Mouse (Mus musculus) kidney, postnatal 0 days (tissue): Measurements from ENCODE around the gene Cpeb1. TPM values are rescaled to one million over a fixed set of nuclear protein-coding genes. Genes with fewer than 3 reads are reported as not detected.

Source experiments
- ATAC-seq: fragments of 200-750 bp; cut with Nextera tagmentation; replicated peaks from 2 replicates; pipeline ENCODE4 v1.8.0; 2017; ENCODE audit warnings: low read depth, moderate number of reproducible peaks, moderate TSS enrichment, moderate library complexity; ENCODE audit not compliant: low FRiP score
- DNase-seq: peaks from one replicate; pipeline ENCODE4 v3.0.0-alpha.2; 2016; ENCODE audit warnings: low spot score
- H3K27ac ChIP-seq: fragments of 300-500 bp; sonication (generic); 2 replicates; pipeline ENCODE4 v1.5.1; 2014; ENCODE audit warnings: mild to moderate bottlenecking
- H3K27me3 ChIP-seq: fragments of 300-500 bp; sonication (generic); 2 replicates; pipeline ENCODE4 v1.6.1; 2014; ENCODE audit warnings: low read length, mixed read lengths; ENCODE audit not compliant: insufficient read depth
- H3K36me3 ChIP-seq: fragments of 300-500 bp; sonication (generic); 2 replicates; pipeline ENCODE4 v1.6.1; 2014; ENCODE audit warnings: low read length, mixed read lengths; ENCODE audit not compliant: insufficient read depth
- H3K4me1 ChIP-seq: fragments of 300-500 bp; sonication (generic); replicated peaks from 2 replicates; pipeline ENCODE4 v1.6.1; 2014; ENCODE audit warnings: antibody characterized with exemption, low read length, mixed read lengths; ENCODE audit not compliant: insufficient read depth
- H3K4me2 ChIP-seq: fragments of 300-500 bp; sonication (generic); 2 replicates; pipeline ENCODE4 v1.6.1; 2014; ENCODE audit warnings: mild to moderate bottlenecking, low read length, moderate library complexity, mixed read lengths
- H3K4me3 ChIP-seq: fragments of 300-500 bp; sonication (generic); replicated peaks from 2 replicates; pipeline ENCODE4 v1.5.1; 2014; ENCODE audit warnings: low read depth, low read length
- H3K9ac ChIP-seq: fragments of 300-500 bp; sonication (generic); 2 replicates; pipeline ENCODE4 v1.6.1; 2014; ENCODE audit warnings: low read depth, low read length
- H3K9me3 ChIP-seq: fragments of 300-500 bp; sonication (generic); replicated peaks from 2 replicates; pipeline ENCODE4 v1.6.1; 2016; ENCODE audit warnings: low read length, inconsistent platforms, mixed read lengths
- CTCF ChIP-seq: IDR thresholded peaks from 2 replicates; pipeline ENCODE4 v1.5.1; 2016; ENCODE audit warnings: antibody characterized with exemption, low read depth, mild to moderate bottlenecking, moderate library complexity
- WGBS: fragments of 180-500 bp; shearing (Covaris S2); extraction: QIAGEN DNeasy Blood & Tissue Kit; methylation state at CpG from one replicate; pipeline ENCODE4 v1.1.7; 2014; 5-methylcytosine and 5-hydroxymethylcytosine counted together
- polyA plus RNA-seq: library from polyadenylated mRNA; unstranded; fragments of >200 nt; fragmentation: Nextera tagmentation; extraction: Ambion mirVana; gene quantifications from 2 replicates; pipeline ENCODE4 v1.2.1, GENCODE M21; 2015

Gene Cpeb1
- polyA plus RNA-seq, 1 experiment from 2014 or later = 0.39 TPM

DNA sequence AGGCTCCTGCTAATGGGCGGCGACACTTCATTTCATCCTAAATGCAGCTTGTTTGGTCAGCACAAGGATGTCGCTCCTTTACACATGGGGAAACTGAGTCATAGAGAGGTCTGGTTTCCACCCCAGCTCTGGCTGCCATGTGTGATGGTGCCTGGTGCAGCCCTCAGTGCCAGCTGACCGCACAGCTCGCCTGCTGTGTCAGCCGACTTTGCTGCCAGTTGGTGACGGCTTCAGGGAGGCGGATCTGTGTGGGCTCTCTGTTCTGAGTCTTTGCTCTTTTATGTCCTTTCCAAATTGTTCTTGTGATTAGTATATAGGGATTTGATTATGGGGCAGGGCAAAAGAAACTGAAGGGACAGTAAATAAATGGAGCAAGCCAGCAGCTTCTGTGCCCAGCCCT, 147.5 kb downstream of the Cpeb1 start:
- DNase-seq (no peak), ATAC-seq (no peak)
- H3K27ac ChIP-seq = no peak overlapping the region
- 71% methylated on average over 8 of the region's 8 CpGs for WGBS
- H3K9me3 ChIP-seq = no peaks in the 10 kb centered on the region
- H3K36me3 ChIP-seq = no peaks in the 10 kb centered on the region
- H3K27me3 ChIP-seq = no peaks in the 10 kb centered on the region
- no peak for TF ChIP-seq CTCF
- H3K4me2 ChIP-seq = no peak overlapping the region
- no peaks in the 10 kb centered on the region for H3K4me1 ChIP-seq
- no peak overlapping the region for H3K4me3 ChIP-seq
- no peak overlapping the region for H3K9ac ChIP-seq

DNA sequence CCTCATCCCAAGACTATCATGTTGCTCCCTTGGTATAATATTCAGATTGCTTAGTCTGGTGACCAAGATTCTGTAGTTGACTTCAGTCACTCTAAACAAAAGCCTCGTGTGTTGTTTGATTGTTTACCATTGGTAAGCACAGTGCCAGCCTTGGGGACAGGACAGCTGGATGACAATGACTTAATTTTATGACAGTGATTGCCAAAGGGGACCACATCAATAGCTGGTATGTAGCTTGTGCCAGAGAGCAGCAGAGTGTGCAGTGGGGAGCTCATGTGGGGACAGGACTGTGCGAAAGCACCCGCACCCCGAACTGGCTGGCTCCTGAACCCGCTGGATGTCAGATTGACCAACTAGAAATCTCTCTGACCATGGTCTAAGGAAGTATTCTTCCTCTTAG, 150.6 kb downstream of the Cpeb1 start:
- TF ChIP-seq CTCF = no peak
- WGBS = 90% methylated on average over 5 of the region's 5 CpGs
- no peaks in the 10 kb centered on the region for H3K4me1 ChIP-seq
- no peaks in the 10 kb centered on the region for H3K9me3 ChIP-seq
- no peak for DNase-seq
- H3K27me3 ChIP-seq = no peaks in the 10 kb centered on the region
- ATAC-seq = no peak
- no peak overlapping the region for H3K4me3 ChIP-seq
- no peak overlapping the region for H3K4me2 ChIP-seq
- H3K27ac ChIP-seq = no peak overlapping the region
- H3K36me3 ChIP-seq = no peaks in the 10 kb centered on the region
- no peak overlapping the region for H3K9ac ChIP-seq

DNA sequence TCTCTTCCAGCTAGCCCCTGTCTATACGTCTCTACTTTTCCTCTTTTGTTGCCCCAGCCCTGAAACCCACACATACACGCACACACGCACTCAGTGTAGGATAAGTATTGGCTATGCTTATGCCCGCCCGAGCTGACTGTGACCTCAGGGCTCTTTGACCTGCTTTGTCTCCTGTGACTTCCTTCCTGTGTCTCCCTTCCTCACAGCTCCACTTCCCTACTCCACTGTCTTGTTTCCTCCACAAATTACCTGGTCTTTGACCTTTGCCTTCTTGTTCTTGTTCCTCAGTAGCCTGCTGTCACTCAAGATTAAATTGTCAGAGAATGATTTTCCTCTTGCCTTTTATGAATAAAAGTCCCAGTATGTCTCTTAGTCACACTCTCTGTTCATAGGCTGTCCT, 151.2 kb downstream of the Cpeb1 start:
- no peak for TF ChIP-seq CTCF
- 66% methylated on average over 5 of the region's 5 CpGs for WGBS
- Histone ChIP-seq H3K4me2 (no peak overlapping the region), H3K27me3 (no peaks in the 10 kb centered on the region), H3K27ac (no peak overlapping the region), H3K36me3 (no peaks in the 10 kb centered on the region), H3K4me3 (no peak overlapping the region), H3K9me3 (no peaks in the 10 kb centered on the region), H3K9ac (no peak overlapping the region), H3K4me1 (no peaks in the 10 kb centered on the region)
- no peak for ATAC-seq
- no peak for DNase-seq

DNA sequence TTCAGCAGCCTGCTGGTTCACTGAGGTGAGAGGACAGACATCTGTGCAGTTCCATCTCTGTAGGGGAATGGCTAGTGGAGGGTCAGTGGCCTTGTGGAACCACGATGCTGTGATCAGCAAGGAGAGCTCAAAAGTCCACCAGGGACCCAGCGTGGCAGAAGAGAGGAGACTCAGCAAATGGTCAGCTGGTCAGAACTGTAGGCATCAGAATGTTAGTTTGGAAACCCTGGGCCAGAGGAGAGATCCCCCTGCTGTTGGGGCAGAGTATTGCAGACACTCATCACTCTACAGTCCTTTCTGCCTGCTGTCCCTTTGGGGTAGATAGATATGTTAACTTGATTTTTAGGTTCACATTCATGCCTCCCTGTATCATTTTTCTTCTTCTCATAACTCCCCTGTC, 151.6 kb downstream of the Cpeb1 start:
- Histone ChIP-seq H3K27me3 (no peaks in the 10 kb centered on the region), H3K36me3 (no peaks in the 10 kb centered on the region), H3K4me2 (no peak overlapping the region), H3K9me3 (no peaks in the 10 kb centered on the region), H3K27ac (no peak overlapping the region), H3K4me3 (no peak overlapping the region), H3K4me1 (no peaks in the 10 kb centered on the region), H3K9ac (no peak overlapping the region)
- ATAC-seq (0 out of 2 replicates have a peak, but pooled peaks have one; percentile 19), DNase-seq (no peak)
- 94% methylated on average over 2 of the region's 2 CpGs for WGBS
- TF ChIP-seq CTCF = peak; percentile 59

DNA sequence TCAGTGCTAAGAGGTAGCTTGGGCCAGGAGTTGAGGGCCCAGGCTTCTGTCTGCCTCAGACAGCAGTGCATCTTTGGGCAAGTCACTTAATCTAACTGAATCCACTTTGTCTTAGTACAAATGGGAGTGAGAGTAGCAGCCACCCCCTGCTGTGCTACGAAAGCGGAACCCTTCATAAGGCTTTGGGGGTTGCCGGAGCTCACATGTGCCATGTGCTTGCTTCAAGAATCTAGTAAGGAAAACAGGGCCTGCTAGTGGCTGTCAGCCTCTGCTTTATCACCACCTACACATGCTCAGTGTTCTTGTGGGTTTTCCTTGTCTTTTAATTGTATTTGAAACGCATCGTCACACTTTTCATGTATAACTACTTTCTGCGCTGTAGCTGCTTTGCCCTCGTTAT, 153.9 kb downstream of the Cpeb1 start:
- H3K27ac ChIP-seq = no peak overlapping the region
- TF ChIP-seq CTCF = no peak
- 46% methylated on average over 7 of the region's 7 CpGs for WGBS
- no peaks in the 10 kb centered on the region for H3K9me3 ChIP-seq
- no peaks in the 10 kb centered on the region for H3K36me3 ChIP-seq
- H3K4me1 ChIP-seq = no peaks in the 10 kb centered on the region
- H3K4me2 ChIP-seq = no peak overlapping the region
- ATAC-seq = no peak
- no peak overlapping the region for H3K9ac ChIP-seq
- H3K27me3 ChIP-seq = no peaks in the 10 kb centered on the region
- DNase-seq = peak; percentile 25
- no peak overlapping the region for H3K4me3 ChIP-seq

DNA sequence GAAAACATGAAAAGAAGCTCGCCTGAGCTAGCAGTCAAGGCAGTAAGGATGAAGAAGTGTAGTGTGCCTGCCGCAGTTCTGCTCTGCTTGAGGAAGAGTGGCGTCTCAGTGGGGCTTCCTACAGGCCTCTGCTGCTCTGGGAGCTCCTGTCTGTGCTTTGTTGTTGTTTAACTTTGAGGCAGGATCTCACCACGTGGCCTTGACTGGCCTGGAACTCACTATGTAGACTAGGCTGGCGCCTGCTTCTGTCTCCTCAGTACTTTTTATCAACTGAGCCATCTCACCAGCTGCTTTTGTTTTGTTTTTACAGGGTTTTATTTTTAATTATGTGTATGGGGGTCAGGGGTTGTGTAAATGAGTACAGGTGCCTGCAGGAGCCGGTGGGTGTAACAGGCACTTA, 157.1 kb downstream of the Cpeb1 start:
- DNase-seq (no peak), ATAC-seq (no peak; the same call in 1 of the 2 replicates)
- 23% methylated on average over 6 of the region's 6 CpGs for WGBS

More for the DNA sequence above, 157.1 kb downstream of the Cpeb1 start:
- H3K4me3 ChIP-seq = no peak overlapping the region
- no peaks in the 10 kb centered on the region for H3K27me3 ChIP-seq
- 0 out of 2 replicates have a peak, but pooled peaks cover 4% of the 10 kb centered on the region for H3K4me1 ChIP-seq
- no peak overlapping the region for H3K9ac ChIP-seq
- H3K36me3 ChIP-seq = 0 out of 2 replicates have a peak, but pooled peaks cover 2% of the 10 kb centered on the region
- no peaks in the 10 kb centered on the region for H3K9me3 ChIP-seq
- TF ChIP-seq CTCF = no peak
- no peak overlapping the region for H3K27ac ChIP-seq
- H3K4me2 ChIP-seq = no peak overlapping the region

Other genes starting within 250 kb of the Cpeb1 start
- gene Pde8a, start 241.9 kb downstream of the Cpeb1 start, polyA plus RNA-seq = 10.9 and 11.0 TPM in 2 replicates
- 1,280 and 1,501 TPM in 2 replicates for gene Rps17, start 110.2 kb downstream of the Cpeb1 start, polyA plus RNA-seq
- gene Ap3b2, start 38.5 kb upstream of the Cpeb1 start, polyA plus RNA-seq = 0.26 and 0.31 TPM in 2 replicates
- not detected in 2 replicates for gene BC048679, start 42.8 kb upstream of the Cpeb1 start, polyA plus RNA-seq
- 0.04 and 0.05 TPM in 2 replicates for gene Fsd2, start 111.5 kb upstream of the Cpeb1 start, polyA plus RNA-seq
- 5.1 and 5.7 TPM in 2 replicates for gene Whamm, start 115.8 kb upstream of the Cpeb1 start, polyA plus RNA-seq